Mouse (Mus musculus): ENCODE measurements around the gene Dnaja2.

DNA sequence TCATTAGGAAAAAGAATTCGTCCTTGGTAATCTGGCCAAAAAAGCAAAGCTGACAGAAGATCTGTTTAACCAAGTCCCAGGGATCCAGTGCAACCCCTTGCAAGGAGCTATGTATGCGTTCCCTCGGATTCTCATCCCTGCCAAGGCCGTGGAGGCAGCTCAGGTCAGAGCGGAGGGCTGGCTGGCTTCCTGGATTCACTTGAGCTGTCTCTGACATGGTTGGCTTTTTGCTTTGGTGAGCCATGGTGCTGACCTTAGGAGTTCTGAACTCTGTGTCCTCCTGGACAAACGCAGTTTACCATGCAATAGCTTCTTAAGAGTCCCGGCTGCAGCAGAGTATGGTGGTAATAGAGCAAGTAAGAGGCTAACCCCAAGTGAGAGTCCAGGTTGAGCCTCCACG is 33.8 kb downstream of the Dnaja2 start:
- no peak for TF ChIP-seq CTCF (IDR thresholded peaks at IDR 0.05; ENCODE audit: borderline replicate concordance, insufficient read depth, low read depth, low read length)
- no peak for TF ChIP-seq POLR2A (IDR thresholded peaks at IDR 0.05; ENCODE audit: borderline replicate concordance, insufficient read depth, low read length)
